Mouse (Mus musculus) heart, embryonic 12.5 days (tissue): ENCODE measurements around the gene Tada2a. TPM values are rescaled to one million over a fixed set of nuclear protein-coding genes. Genes with fewer than 3 reads are reported as not detected.

Source experiments
- ATAC-seq: fragments of 200-750 bp; cut with Nextera tagmentation; 2 replicates; pipeline ENCODE4 v1.8.0; 2017; ENCODE audit warnings: moderate TSS enrichment, moderate library complexity; ENCODE audit not compliant: insufficient number of reproducible peaks, low FRiP score
- H3K27ac ChIP-seq: fragments of 300-500 bp; sonication (generic); 2 replicates; pipeline ENCODE4 v1.5.1; 2016; ENCODE audit warnings: mild to moderate bottlenecking, moderate library complexity; ENCODE audit not compliant: poor library complexity, severe bottlenecking
- H3K27me3 ChIP-seq: fragments of 300-500 bp; sonication (generic); replicated peaks from 2 replicates; pipeline ENCODE4 v1.6.1; 2016; ENCODE audit warnings: mild to moderate bottlenecking, moderate library complexity
- H3K36me3 ChIP-seq: fragments of 300-500 bp; sonication (generic); 2 replicates; pipeline ENCODE4 v1.6.1; 2016; ENCODE audit warnings: mild to moderate bottlenecking, moderate library complexity
- H3K4me1 ChIP-seq: fragments of 300-500 bp; sonication (generic); replicated peaks from 2 replicates; pipeline ENCODE4 v1.6.1; 2016; ENCODE audit warnings: mild to moderate bottlenecking
- H3K4me2 ChIP-seq: fragments of 300-500 bp; sonication (generic); 2 replicates; pipeline ENCODE4 v1.6.1; 2016; ENCODE audit warnings: mild to moderate bottlenecking, moderate library complexity
- H3K4me3 ChIP-seq: fragments of 300-500 bp; sonication (generic); 2 replicates; pipeline ENCODE4 v1.5.1; 2016; ENCODE audit warnings: mild to moderate bottlenecking
- H3K9ac ChIP-seq: fragments of 300-500 bp; sonication (generic); 2 replicates; pipeline ENCODE4 v1.6.1; 2016; ENCODE audit warnings: mild to moderate bottlenecking, moderate library complexity
- H3K9me3 ChIP-seq: fragments of 300-500 bp; sonication (generic); replicated peaks from 2 replicates; pipeline ENCODE4 v1.6.1; 2016; ENCODE audit warnings: mild to moderate bottlenecking, moderate library complexity
- WGBS: fragments of 180-500 bp; shearing (Covaris S2); methylation state at CpG from one replicate; pipeline ENCODE4 v1.1.7; 2016; 5-methylcytosine and 5-hydroxymethylcytosine counted together
- polyA plus RNA-seq: library from polyadenylated mRNA; unstranded; fragments of >200 nt; fragmentation: Nextera tagmentation; extraction: Ambion mirVana; gene quantifications from 2 replicates; pipeline ENCODE4 v1.2.1, GENCODE M21; 2016

The Tada2a gene
- polyA plus RNA-seq, 1 experiment from 2014 or later = 22.9 TPM

- no peak for ATAC-seq
- H3K4me1 ChIP-seq = peaks cover 2% of the 10 kb centered on the region
- H3K4me3 ChIP-seq = no peak overlapping the region
- no peak overlapping the region for H3K9ac ChIP-seq
- no peak overlapping the region for H3K27ac ChIP-seq
- peaks cover 10% of the 10 kb centered on the region for H3K36me3 ChIP-seq
- H3K9me3 ChIP-seq = no peaks in the 10 kb centered on the region
- 76% methylated on average over 7 of the region's 7 CpGs for WGBS
- 0 out of 2 replicates have a peak, but pooled peaks cover 10% of the 10 kb centered on the region for H3K27me3 ChIP-seq
- no peak overlapping the region for H3K4me2 ChIP-seq
These were observed 55.3 kb downstream of the Tada2a start for GRCm38 (mm10) chr11:84073816-84074764.

GRCm38 (mm10) chr11:84072904-84073651 is 56.3 kb downstream of the Tada2a start:
- no peak for ATAC-seq
- WGBS = 46% methylated on average over 9 of the region's 9 CpGs

DNA sequence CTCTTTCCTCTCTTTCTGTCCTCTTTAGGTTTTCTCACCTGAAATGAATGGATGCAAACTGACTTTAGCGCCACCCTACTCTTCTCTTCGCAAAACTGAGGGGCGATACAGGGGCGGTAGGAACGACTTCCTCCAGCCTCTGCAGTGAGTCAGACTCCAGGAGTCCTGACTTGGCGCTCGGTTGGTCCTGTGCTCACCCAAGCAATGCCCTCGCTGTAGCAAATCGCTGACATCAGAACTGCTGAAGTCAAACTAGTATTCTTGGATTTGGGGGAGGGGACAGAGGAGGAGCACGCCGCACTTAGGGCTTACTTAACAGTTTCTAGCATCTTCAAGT is 60.4 kb downstream of the Tada2a start, which contains the start of gene Dusp14:
Dusp14 (minus strand) TSS at position 228 of the 337 bp plus-strand sequence.
- peak within 1 kb of the TSS; percentile 77 for H3K9ac ChIP-seq
- 10% methylated on average over 11 of the region's 11 CpGs for WGBS
- peak within 1 kb of the TSS; percentile 72 for H3K4me3 ChIP-seq
- 0 out of 2 replicates have a peak, but pooled peaks cover 2% of the 10 kb centered on the region for H3K9me3 ChIP-seq
- no peaks in the 10 kb centered on the region for H3K36me3 ChIP-seq
- no peak within 1 kb of the TSS for H3K27ac ChIP-seq
- H3K27me3 ChIP-seq = peaks cover 29% of the 10 kb centered on the region
- no peak for ATAC-seq
- peaks cover 25% of the 10 kb centered on the region for H3K4me1 ChIP-seq
- H3K4me2 ChIP-seq = peak within 1 kb of the TSS; percentile 89

More at GRCm38 (mm10) chr11:84072904-84073651, 56.3 kb downstream of the Tada2a start:
- Histone ChIP-seq H3K9ac (no peak overlapping the region), H3K4me1 (peaks cover 8% of the 10 kb centered on the region), H3K27me3 (0 out of 2 replicates have a peak, but pooled peaks cover 13% of the 10 kb centered on the region), H3K36me3 (peaks cover under 1% of the 10 kb centered on the region), H3K4me2 (no peak overlapping the region), H3K4me3 (no peak overlapping the region), H3K9me3 (0 out of 2 replicates have a peak, but pooled peaks cover 2% of the 10 kb centered on the region), H3K27ac (no peak overlapping the region)

DNA sequence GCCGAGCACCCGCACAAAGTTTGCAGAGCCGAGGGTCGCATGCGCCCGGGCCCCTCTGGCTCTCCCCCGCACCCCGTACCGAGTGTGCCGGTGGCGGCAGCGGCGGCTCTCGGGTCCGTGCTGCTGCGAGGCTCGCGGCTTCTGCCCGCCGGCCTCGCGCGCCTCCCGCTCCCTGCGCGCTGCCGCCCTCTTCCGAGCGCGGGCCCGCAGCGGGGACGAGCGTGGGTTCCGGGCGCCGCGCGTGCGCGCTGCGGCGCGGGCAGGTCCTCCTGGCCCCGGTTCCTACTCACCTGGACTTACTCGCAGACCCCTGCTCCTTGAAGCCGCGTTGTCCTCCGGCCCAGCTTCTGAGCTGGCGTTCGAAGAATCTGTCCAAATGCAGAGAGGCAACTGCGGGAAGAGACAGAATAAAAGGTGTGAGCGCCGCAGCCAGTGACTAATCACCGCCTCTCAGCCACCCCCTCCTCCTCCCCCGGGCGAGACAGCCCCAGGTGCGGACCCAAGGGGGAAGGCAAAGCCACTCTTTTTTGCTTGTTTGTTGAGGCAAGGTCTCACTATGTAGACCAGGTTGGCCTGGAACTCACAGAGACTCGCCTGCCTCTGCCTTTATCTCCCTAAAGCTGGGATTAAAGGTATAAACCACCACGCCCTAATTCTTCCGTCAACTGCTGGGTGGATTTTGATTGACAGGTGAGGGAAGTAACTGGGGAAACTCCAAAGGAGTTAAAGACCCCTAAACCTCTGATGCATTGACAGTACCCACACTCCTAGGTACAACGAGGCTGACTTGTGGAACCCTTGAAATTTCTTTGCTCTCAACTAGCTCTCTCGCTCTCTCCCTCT is 61.0 kb downstream of the Tada2a start:
- Histone ChIP-seq H3K27me3 (peaks cover 29% of the 10 kb centered on the region), H3K9ac (peak overlapping the region; percentile 77), H3K4me1 (peaks cover 29% of the 10 kb centered on the region), H3K4me2 (peak overlapping the region; percentile 89), H3K4me3 (peak overlapping the region; percentile 72), H3K27ac (no peak overlapping the region), H3K9me3 (0 out of 2 replicates have a peak, but pooled peaks cover 2% of the 10 kb centered on the region), H3K36me3 (no peaks in the 10 kb centered on the region)
- 1% methylated on average over 63 of the region's 63 CpGs for WGBS
- ATAC-seq = peak; percentile 57; the same call in 1 of the 2 replicates

GRCm38 (mm10) chr11:84067720-84068190 is 61.6 kb downstream of the Tada2a start:
- H3K27ac ChIP-seq = no peak overlapping the region
- peaks cover 34% of the 10 kb centered on the region for H3K4me1 ChIP-seq
- H3K27me3 ChIP-seq = peaks cover 29% of the 10 kb centered on the region
- peak overlapping the region; percentile 72 for H3K4me3 ChIP-seq
- peak overlapping the region; percentile 77 for H3K9ac ChIP-seq
- 0 out of 2 replicates have a peak, but pooled peaks cover 2% of the 10 kb centered on the region for H3K9me3 ChIP-seq
- H3K4me2 ChIP-seq = peak overlapping the region; percentile 89
- no peak for ATAC-seq
- WGBS = 4% methylated on average over 21 of the region's 21 CpGs
- no peaks in the 10 kb centered on the region for H3K36me3 ChIP-seq

DNA sequence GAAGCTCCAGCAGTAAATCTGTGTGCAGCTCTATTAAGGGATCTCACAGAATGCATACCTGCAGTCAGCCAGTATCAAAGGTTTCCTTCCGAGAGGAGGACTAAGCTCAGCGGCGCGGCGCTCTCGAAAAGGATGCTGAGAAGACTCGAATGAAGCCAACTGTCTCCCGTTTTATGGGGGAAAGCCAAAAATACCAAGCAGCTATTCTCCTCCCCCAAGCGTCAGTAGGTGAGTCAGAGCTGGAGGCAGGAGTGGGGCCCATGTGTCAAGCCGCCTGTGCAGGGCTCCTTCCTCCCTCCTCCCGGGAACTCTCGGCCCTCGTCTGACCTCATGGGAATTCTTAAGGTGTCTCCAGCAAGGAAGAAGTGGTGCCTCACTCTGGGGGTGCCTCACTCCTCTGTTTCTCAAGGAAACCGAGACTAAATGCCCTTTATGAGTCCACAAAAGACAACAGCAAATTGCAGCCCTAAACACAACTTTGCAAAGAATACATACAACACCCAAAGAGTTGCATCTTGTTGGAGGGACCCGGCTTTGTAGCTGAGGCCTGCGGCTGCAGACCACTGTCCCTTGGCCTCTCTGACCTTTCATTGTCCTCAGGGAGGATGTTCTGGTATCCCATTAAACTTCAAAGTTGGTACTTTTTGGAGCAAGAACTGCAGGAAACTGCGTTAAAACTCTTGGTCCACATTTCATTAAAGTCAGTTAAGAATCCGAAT is 62.3 kb downstream of the Tada2a start:
- Histone ChIP-seq H3K36me3 (no peaks in the 10 kb centered on the region), H3K4me2 (peak overlapping the region; percentile 89), H3K4me3 (peak overlapping the region; percentile 72), H3K27me3 (peaks cover 29% of the 10 kb centered on the region), H3K9ac (no peak overlapping the region; the same call in 1 of the 2 replicates), H3K4me1 (peaks cover 36% of the 10 kb centered on the region), H3K9me3 (0 out of 2 replicates have a peak, but pooled peaks cover 2% of the 10 kb centered on the region), H3K27ac (no peak overlapping the region)
- 11% methylated on average over 18 of the region's 18 CpGs for WGBS
- no peak for ATAC-seq

DNA sequence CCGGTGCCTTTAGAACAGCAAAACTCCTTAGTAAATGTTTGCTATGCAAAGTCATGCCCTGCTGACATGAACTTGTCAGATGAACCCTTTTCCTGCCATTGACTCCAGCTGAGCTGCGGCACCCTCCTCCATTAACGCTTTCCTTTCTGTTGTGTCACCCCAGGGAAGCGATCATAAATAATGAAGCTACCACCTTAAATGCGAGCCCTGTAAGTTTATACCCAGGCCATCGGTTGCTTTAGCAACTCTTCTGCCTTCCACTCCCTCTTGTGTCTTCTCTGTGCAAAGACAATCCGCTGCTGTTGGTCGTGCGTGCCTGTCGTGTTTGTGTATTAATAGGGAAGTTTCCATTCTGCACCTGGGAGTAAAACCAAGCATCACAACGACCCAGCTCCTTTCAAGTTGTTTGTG is 63.3 kb downstream of the Tada2a start:
- H3K4me2 ChIP-seq = peak overlapping the region; percentile 53

GRCm38 (mm10) chr11:84063631-84064209 is 65.7 kb downstream of the Tada2a start:
- H3K9me3 ChIP-seq = 0 out of 2 replicates have a peak, but pooled peaks cover 2% of the 10 kb centered on the region
- H3K27me3 ChIP-seq = peaks cover 16% of the 10 kb centered on the region
- ATAC-seq = no peak
- WGBS = 76% methylated on average over 3 of the region's 3 CpGs
- no peak overlapping the region for H3K27ac ChIP-seq
- H3K4me2 ChIP-seq = no peak overlapping the region
- H3K4me1 ChIP-seq = peaks cover 31% of the 10 kb centered on the region
- no peaks in the 10 kb centered on the region for H3K36me3 ChIP-seq
- H3K4me3 ChIP-seq = no peak overlapping the region
- H3K9ac ChIP-seq = no peak overlapping the region

More for the DNA sequence above, 63.3 kb downstream of the Tada2a start:
- Histone ChIP-seq H3K4me3 (no peak overlapping the region), H3K4me1 (peaks cover 36% of the 10 kb centered on the region), H3K9ac (no peak overlapping the region), H3K9me3 (0 out of 2 replicates have a peak, but pooled peaks cover 2% of the 10 kb centered on the region), H3K27ac (no peak overlapping the region), H3K36me3 (no peaks in the 10 kb centered on the region), H3K27me3 (peaks cover 29% of the 10 kb centered on the region)
- 8% methylated on average over 11 of the region's 11 CpGs for WGBS
- ATAC-seq = no peak

GRCm38 (mm10) chr11:84062805-84063204 is 66.6 kb downstream of the Tada2a start:
- H3K4me3 ChIP-seq = no peak overlapping the region
- H3K36me3 ChIP-seq = no peaks in the 10 kb centered on the region
- H3K27me3 ChIP-seq = peaks cover 16% of the 10 kb centered on the region
- no peaks in the 10 kb centered on the region for H3K9me3 ChIP-seq
- 19% methylated on average over 2 of the region's 2 CpGs for WGBS
- no peak overlapping the region for H3K27ac ChIP-seq
- H3K4me2 ChIP-seq = no peak overlapping the region
- H3K4me1 ChIP-seq = peaks cover 28% of the 10 kb centered on the region
- H3K9ac ChIP-seq = no peak overlapping the region
- 0 out of 2 replicates have a peak, but pooled peaks have one; percentile 59 for ATAC-seq
